Mouse (Mus musculus) cerebellum, adult 11-12 months (tissue): ENCODE results near the gene Myo18b.

Experiments
- DNase-seq: peaks from one replicate; pipeline ENCODE4 v3.0.0; 2022

Myo18b gene

GRCm38 (mm10) chr5:112744571-112744970, 151.6 kb downstream of the Myo18b start:
- DNase-seq, result peak; percentile 56

DNA sequence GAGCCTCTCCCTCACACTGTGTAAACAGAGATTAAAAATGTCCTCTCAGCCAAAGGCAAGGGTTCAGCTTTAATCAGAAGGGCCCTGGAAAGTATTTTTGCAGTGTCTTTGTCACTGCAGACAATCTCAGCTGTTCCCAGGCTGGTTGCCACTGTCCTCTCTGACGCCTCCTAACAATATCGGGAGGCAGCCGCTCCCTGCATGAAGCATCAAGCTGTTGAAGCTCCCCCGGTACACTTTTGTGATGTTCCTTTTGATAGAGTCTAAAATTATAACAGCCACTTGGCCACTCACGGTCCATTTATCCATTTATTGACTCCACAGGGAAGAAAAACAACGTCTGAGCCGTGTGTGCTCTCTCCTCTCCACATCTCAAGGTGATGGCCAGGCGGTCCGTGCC, 153.0 kb downstream of the Myo18b start:
- DNase-seq, result no peak

- peak; percentile 46 for DNase-seq
Measured at GRCm38 (mm10) chr5:112740651-112741050, 155.5 kb downstream of the Myo18b start.

DNA sequence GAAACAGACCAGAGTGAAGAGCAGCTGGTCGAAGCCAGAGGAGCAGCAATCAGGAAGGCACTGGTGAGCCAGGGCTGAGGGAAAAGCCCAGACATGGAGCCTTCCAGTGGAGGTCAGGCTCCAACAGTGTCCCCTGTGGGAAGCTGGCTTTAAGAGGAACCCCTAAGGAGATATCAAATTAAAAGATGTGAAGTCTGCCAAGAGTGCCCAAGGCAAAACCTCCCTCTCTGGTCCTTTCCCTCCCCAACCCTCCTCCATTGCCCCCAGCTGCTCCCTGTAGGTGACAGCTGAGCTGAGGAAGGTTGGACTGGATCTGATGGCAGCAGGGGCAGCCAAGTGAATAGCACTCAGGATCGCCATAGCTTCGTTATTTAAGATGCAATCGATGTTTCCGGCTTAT, 161.1 kb downstream of the Myo18b start:
- no peak for DNase-seq

DNA sequence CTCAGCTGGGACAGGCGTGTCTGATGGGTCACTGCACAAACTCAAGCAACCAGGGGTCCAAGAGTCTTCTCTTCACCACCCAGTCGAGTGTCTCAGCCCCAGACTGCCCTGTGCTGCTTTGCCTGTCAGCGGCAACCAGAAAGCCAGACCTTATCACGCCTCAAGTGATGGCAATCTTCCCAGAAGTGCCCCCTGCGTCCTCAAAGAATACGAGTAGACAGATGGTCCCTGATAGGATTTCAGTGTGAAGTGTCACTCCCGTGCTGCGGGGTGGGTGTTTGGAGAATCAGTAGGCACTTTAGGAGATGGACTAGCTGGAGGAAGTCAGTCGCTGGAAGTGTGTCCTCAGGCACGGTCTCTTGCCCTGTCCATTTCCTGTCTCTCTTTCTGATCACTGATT, 165.6 kb downstream of the Myo18b start:
- DNase-seq, result peak; percentile 64

- DNase-seq, result no peak
Measured at GRCm38 (mm10) chr5:112728432-112728831, 167.7 kb downstream of the Myo18b start.

- DNase-seq, result no peak
Measured at GRCm38 (mm10) chr5:112718655-112719306, 177.4 kb downstream of the Myo18b start.

DNA sequence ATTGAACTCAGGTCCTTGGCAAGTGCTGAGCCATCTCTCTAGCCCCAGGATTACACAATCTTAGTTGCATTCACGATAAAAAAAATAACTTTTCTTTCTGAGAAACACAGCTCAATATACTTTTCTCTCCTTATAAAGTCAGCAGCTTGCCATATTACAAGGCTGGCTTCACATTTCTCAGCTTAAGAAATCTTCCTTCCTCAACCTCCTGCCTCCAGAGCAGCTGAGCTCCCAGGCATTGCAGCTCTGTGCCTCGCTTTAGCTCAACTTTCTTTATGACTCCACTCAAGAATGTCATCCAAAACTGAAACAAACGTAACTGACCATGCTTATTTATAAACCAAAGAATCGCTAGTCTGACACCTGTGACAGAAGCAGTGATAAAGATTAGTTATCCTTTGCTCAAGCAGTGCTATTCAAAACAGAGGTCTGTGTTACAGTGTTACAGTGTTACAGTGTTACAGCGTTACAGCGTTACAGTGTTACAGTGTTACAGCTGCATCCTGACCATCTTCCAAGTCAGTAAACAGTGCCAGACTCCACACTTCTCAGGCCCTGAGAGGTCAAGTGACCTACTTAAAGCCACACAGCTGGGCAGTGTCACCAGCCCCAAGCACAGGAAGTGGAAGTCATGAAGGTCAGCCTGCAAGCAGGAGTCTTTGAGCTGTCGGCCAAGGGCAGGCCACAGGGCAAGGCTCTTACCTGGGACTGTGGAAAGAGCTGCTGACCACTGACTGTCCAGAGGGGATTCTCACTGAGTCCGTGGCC, 181.3 kb downstream of the Myo18b start:
- DNase-seq, result no peak

DNA sequence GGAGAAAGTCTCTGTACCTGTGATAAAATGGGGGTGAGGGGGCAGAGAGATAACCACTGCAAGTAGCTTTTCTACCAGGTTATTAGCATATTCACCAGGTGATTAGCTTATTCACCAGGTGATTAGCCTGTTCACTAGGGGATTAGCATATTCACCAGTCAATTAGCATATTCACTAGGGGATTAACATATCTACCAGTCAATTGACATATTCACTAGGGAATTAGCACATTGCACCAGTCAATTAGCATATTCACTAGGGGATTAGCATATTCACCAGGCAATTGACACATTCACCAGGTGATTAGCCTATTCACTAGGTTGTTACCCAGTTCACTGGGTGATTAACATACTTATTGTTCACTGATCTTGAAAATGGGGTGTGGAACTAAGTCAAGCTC, 186.3 kb downstream of the Myo18b start:
- DNase-seq, result no peak

GRCm38 (mm10) chr5:112708441-112708840, 187.7 kb downstream of the Myo18b start:
- no peak for DNase-seq

GRCm38 (mm10) chr5:112707478-112707877, 188.7 kb downstream of the Myo18b start:
- DNase-seq, result no peak

- DNase-seq, result no peak
Measured at GRCm38 (mm10) chr5:112700794-112701193, 195.4 kb downstream of the Myo18b start.

DNA sequence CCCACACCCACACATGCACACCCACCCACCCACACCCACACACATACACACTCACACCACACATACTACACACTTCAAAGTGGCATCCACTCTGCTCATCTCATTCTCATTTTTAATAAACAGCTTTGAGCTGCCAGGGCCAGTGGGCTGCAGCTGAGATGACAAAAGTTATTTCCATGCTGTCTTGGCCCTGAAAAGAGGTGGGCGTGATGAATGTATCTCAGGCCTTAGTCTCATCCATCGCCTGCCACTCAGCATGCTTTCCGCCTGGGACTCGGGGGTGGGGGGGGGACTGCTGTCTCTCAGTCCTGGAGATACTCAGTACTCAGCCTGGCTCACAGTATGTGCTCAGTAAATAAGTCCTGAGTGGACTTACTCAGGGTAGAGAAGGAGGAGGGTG, 199.5 kb downstream of the Myo18b start:
- DNase-seq, result no peak

- DNase-seq, result no peak
Measured at GRCm38 (mm10) chr5:112695254-112695711, 200.9 kb downstream of the Myo18b start.

GRCm38 (mm10) chr5:112693286-112693849, 202.8 kb downstream of the Myo18b start:
- no peak for DNase-seq

DNA sequence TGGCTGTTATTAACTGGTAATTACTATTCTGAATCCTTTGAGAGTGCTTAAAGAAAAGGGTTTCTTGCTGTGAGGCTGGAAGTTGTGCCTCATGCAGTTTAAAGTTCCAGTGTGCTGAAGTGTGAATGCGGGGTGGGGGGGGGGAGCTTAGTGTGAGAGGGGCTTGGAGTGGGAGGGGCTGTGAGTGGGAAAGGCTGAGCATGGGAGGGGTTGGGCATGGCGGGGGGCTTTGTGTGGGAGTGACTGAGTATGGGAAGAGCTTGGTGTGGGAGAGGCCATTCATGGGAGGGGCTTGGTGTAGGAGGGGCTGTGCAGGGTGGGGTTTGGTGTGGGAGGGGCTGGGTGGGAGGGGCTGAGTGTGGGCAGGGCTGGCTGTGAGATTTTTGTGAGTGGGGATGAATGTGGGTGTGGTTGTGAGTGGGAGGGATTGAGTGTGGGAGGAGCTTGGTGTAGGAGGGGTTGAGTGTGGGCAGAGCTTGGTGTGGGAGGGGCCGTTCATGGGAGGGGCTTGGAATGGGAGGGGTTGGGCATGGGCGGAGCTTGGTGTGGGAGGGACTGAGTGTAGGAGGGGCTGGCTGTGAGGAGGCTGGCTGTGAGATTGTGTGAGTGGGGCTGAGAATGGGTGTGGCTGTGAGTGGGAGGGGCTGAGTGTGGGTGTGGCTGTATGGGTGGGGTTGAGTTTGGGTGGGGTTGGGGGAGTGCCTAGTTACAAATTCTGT, 208.9 kb downstream of the Myo18b start:
- no peak for DNase-seq

GRCm38 (mm10) chr5:112686309-112687099, 209.7 kb downstream of the Myo18b start:
- DNase-seq, result no peak

DNA sequence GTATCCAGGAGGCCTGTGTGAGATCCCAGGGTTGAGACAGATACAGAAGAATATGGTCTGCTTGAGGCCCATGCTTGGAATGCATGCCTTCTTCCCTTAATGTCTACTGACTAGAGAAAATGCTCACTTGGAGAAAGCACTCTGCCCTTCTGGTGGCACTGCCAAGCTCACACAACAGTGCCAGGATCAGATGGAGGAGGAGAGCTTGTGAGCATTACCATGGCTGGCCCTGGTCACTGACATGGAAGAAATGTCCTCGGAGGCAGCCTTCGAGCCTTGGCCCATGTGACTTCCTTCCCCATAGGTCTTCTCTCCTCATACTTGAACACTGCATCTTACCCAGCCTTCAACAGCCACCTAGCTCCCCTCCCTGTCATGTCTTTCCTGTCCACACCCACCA, 216.9 kb downstream of the Myo18b start:
- no peak for DNase-seq

DNA sequence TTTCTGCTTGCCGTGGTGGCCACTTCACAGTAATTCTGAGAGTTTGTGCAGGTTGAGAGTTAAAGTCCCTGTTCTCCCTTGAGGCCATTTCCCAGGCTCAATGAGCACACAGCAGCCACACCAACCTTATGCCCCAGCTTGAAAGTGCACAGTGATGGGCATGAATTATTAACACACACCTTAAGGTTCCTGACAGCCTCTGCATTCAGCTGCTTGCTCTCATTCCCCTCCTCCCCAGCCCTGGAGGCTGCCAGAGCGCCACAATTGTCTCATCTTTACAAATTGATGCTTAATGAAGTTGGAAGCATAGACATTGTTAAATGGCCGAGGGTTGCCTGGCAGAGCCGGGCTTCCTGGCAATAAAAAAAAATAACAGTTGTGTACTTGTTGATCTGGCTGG, 218.0 kb downstream of the Myo18b start:
- no peak for DNase-seq

- no peak for DNase-seq
Measured at GRCm38 (mm10) chr5:112674806-112675205, 221.4 kb downstream of the Myo18b start.

- DNase-seq, result no peak
Measured at GRCm38 (mm10) chr5:112672457-112672856, 223.7 kb downstream of the Myo18b start.

GRCm38 (mm10) chr5:112671961-112672360, 224.2 kb downstream of the Myo18b start:
- no peak for DNase-seq

GRCm38 (mm10) chr5:112667153-112667552, 229.0 kb downstream of the Myo18b start:
- no peak for DNase-seq
